Mouse (Mus musculus) lung, embryonic 14.5 days (tissue): ENCODE results near the gene Tshz2. TPM values are rescaled to one million over a fixed set of nuclear protein-coding genes. Genes with fewer than 3 reads are reported as not detected.

Experiments
- ATAC-seq: fragments of 200-750 bp; cut with Nextera tagmentation; 2 replicates; pipeline ENCODE4 v1.8.0; 2017; ENCODE audit warnings: mild to moderate bottlenecking, moderate TSS enrichment, moderate library complexity; ENCODE audit not compliant: insufficient read depth
- DNase-seq: peaks from one replicate; pipeline ENCODE4 v3.0.0-alpha.2; 2015
- H3K27ac ChIP-seq: fragments of 300-500 bp; sonication (generic); 2 replicates; pipeline ENCODE4 v1.5.1; 2014; ENCODE audit warnings: low read depth, mild to moderate bottlenecking, moderate library complexity
- H3K27me3 ChIP-seq: fragments of 300-500 bp; sonication (generic); 2 replicates; pipeline ENCODE4 v1.6.1; 2014; ENCODE audit warnings: low read length, control low read depth; ENCODE audit not compliant: insufficient read depth
- H3K36me3 ChIP-seq: fragments of 300-500 bp; sonication (generic); 2 replicates; pipeline ENCODE4 v1.6.1; 2014; ENCODE audit warnings: control low read depth; ENCODE audit not compliant: insufficient read depth
- H3K4me1 ChIP-seq: fragments of 300-500 bp; sonication (generic); 2 replicates; pipeline ENCODE4 v1.6.1; 2014; ENCODE audit warnings: antibody characterized with exemption, control low read depth; ENCODE audit not compliant: insufficient read depth
- H3K4me2 ChIP-seq: fragments of 300-500 bp; sonication (generic); 2 replicates; pipeline ENCODE4 v1.6.1; 2014; ENCODE audit warnings: mild to moderate bottlenecking
- H3K4me3 ChIP-seq: fragments of 300-500 bp; sonication (generic); 2 replicates; pipeline ENCODE4 v1.5.1; 2014; ENCODE audit warnings: low read depth, low read length
- H3K9ac ChIP-seq: fragments of 300-500 bp; sonication (generic); 2 replicates; pipeline ENCODE4 v1.6.1; 2014
- H3K9me3 ChIP-seq: fragments of 300-500 bp; sonication (generic); 2 replicates; pipeline ENCODE4 v1.6.1; 2016; ENCODE audit warnings: low read depth, low read length, control low read depth
- CTCF ChIP-seq: IDR thresholded peaks from 2 replicates; pipeline ENCODE4 v1.5.1; 2016; ENCODE audit warnings: antibody characterized with exemption, low read depth
- WGBS: fragments of 180-500 bp; shearing (Covaris S2); extraction: QIAGEN DNeasy Blood & Tissue Kit; methylation state at CpG from one replicate; pipeline ENCODE4 v1.1.7; 2014; 5-methylcytosine and 5-hydroxymethylcytosine counted together
- polyA plus RNA-seq: library from polyadenylated mRNA; unstranded; fragments of >200 nt; fragmentation: Nextera tagmentation; extraction: Ambion mirVana; gene quantifications from 2 replicates; pipeline ENCODE4 v1.2.1, GENCODE M21; 2014

Tshz2 gene
- polyA plus RNA-seq, 1 experiment from 2014 or later, result 8.9 TPM

DNA sequence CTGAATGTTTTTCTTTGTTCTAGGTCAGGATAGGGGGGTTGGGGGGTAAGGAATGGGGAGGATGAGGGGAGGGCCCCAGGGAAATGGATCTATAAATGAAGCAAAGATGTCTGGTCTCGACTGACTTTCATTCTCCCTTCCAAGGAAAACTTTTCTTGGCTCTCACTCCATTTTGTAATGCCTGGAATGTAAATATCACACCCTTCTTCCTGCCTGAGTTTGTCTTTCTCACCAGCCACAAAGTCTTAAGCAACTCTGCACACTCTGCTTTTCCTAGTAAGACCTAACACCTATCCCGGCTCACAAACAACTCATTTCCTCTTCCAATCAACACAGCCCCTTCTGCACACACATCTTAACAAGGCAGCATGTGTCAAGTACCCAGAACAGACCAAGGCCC is 25.0 kb upstream of the Tshz2 start:
- H3K4me3 ChIP-seq, result no peak overlapping the region
- no peaks in the 10 kb centered on the region for H3K36me3 ChIP-seq
- no peak overlapping the region for H3K9ac ChIP-seq
- H3K27ac ChIP-seq, result peak overlapping the region; percentile 70
- no peak for TF ChIP-seq CTCF
- H3K9me3 ChIP-seq, result no peaks in the 10 kb centered on the region
- ATAC-seq (peak; percentile 78), DNase-seq (peak; percentile 86)
- H3K4me1 ChIP-seq, result peaks cover 17% of the 10 kb centered on the region
- 3% methylated on average over 2 of the region's 2 CpGs for WGBS
- no peaks in the 10 kb centered on the region for H3K27me3 ChIP-seq
- H3K4me2 ChIP-seq, result no peak overlapping the region

DNA sequence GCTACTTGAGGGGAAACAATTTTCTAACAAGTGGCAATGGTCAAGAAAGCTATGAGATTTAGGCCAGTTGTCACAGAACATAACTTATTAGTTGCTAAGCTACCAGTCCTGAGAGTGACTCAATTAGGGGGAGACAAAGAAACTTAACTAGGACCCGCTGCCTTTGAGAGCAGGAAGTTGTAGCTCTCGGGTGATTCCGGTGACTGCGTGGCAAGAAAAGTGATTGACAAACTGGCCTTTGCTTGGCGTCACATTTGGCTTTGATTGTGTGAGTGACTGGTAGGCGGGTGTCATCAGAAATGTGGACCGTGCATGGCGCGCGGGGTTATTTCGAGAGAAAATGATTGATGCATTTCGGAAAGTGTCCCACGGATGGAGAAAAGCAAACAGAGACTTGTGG is 22.9 kb upstream of the Tshz2 start:
- H3K4me1 ChIP-seq, result peaks cover 17% of the 10 kb centered on the region
- H3K4me3 ChIP-seq, result no peak overlapping the region
- H3K9me3 ChIP-seq, result no peaks in the 10 kb centered on the region
- H3K27ac ChIP-seq, result no peak overlapping the region
- TF ChIP-seq CTCF, result no peak
- H3K27me3 ChIP-seq, result no peaks in the 10 kb centered on the region
- H3K9ac ChIP-seq, result no peak overlapping the region
- 16% methylated on average over 13 of the region's 13 CpGs for WGBS
- no peaks in the 10 kb centered on the region for H3K36me3 ChIP-seq
- H3K4me2 ChIP-seq, result peak overlapping the region; percentile 40
- DNase-seq, result peak; percentile 61
- ATAC-seq, result no peak

GRCm38 (mm10) chr2:169610882-169611281 is 21.9 kb upstream of the Tshz2 start:
- no peak overlapping the region for H3K4me3 ChIP-seq
- DNase-seq (no peak), ATAC-seq (no peak)
- H3K27ac ChIP-seq, result no peak overlapping the region
- H3K4me1 ChIP-seq, result peaks cover 17% of the 10 kb centered on the region
- TF ChIP-seq CTCF, result no peak
- H3K36me3 ChIP-seq, result no peaks in the 10 kb centered on the region
- 80% methylated on average over 8 of the region's 8 CpGs for WGBS
- no peaks in the 10 kb centered on the region for H3K27me3 ChIP-seq
- no peak overlapping the region for H3K9ac ChIP-seq
- no peak overlapping the region for H3K4me2 ChIP-seq
- H3K9me3 ChIP-seq, result no peaks in the 10 kb centered on the region

GRCm38 (mm10) chr2:169611557-169611956 is 21.3 kb upstream of the Tshz2 start:
- H3K27ac ChIP-seq, result no peak overlapping the region
- WGBS, result 34% methylated on average over 7 of the region's 7 CpGs
- no peak overlapping the region for H3K9ac ChIP-seq
- DNase-seq, result peak; percentile 43
- H3K27me3 ChIP-seq, result no peaks in the 10 kb centered on the region
- H3K4me2 ChIP-seq, result no peak overlapping the region
- TF ChIP-seq CTCF, result no peak
- H3K36me3 ChIP-seq, result no peaks in the 10 kb centered on the region
- no peak overlapping the region for H3K4me3 ChIP-seq
- ATAC-seq, result no peak
- H3K4me1 ChIP-seq, result peaks cover 16% of the 10 kb centered on the region
- H3K9me3 ChIP-seq, result no peaks in the 10 kb centered on the region

- ATAC-seq, result no peak
- Histone ChIP-seq H3K36me3 (no peaks in the 10 kb centered on the region), H3K27ac (no peak overlapping the region), H3K9me3 (no peaks in the 10 kb centered on the region), H3K27me3 (no peaks in the 10 kb centered on the region), H3K4me1 (peaks cover 6% of the 10 kb centered on the region), H3K9ac (no peak overlapping the region), H3K4me2 (no peak overlapping the region), H3K4me3 (no peak overlapping the region)
- no peak for TF ChIP-seq CTCF
- 47% methylated on average over 4 of the region's 4 CpGs for WGBS
- no peak for DNase-seq
Observed at GRCm38 (mm10) chr2:169614683-169615082, 18.1 kb upstream of the Tshz2 start.

DNA sequence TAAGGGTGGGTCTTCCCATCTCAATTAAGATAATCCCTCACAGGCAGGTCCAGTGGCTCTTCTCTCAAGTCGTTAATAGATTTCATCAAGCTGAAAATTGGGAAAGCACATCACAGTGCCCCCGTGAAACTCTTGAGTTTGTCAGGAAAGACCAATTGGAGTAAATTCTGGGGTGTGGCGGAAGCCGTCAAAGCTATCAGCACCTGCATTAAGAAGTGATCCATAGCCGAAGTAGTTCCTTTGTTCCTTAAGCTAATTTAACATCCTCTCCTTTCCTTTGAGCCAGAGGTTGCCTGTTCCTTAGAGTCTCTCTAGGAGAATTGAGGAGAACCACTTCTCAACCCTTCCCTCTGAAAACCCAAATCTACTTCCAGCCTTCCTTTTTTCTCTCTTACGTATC is 16.8 kb upstream of the Tshz2 start:
- no peaks in the 10 kb centered on the region for H3K36me3 ChIP-seq
- no peak for TF ChIP-seq CTCF

GRCm38 (mm10) chr2:169621201-169621710 is 11.6 kb upstream of the Tshz2 start:
- Histone ChIP-seq H3K36me3 (no peaks in the 10 kb centered on the region), H3K9ac (peak overlapping the region; percentile 32), H3K4me2 (peak overlapping the region; percentile 52), H3K27me3 (no peaks in the 10 kb centered on the region), H3K4me1 (no peaks in the 10 kb centered on the region; the same call in 1 of the 2 replicates), H3K9me3 (no peaks in the 10 kb centered on the region), H3K4me3 (no peak overlapping the region; the same call in 1 of the 2 replicates), H3K27ac (peak overlapping the region; percentile 50; the same call in 1 of the 2 replicates)
- ATAC-seq (peak; percentile 64; the same call in 1 of the 2 replicates), DNase-seq (peak; percentile 82)
- WGBS, result 13% methylated on average over 15 of the region's 15 CpGs
- peak; percentile 59 for TF ChIP-seq CTCF

More for the DNA sequence above, 16.8 kb upstream of the Tshz2 start:
- DNase-seq (no peak), ATAC-seq (no peak)
- Histone ChIP-seq H3K9ac (no peak overlapping the region), H3K4me3 (no peak overlapping the region), H3K9me3 (no peaks in the 10 kb centered on the region), H3K27ac (no peak overlapping the region), H3K4me1 (no peaks in the 10 kb centered on the region; the same call in none of the 2 replicates), H3K4me2 (no peak overlapping the region), H3K27me3 (no peaks in the 10 kb centered on the region)
- WGBS, result 81% methylated on average over 6 of the region's 6 CpGs
